Mouse (Mus musculus) lung, embryonic 16.5 days (tissue): ENCODE results near the gene Plekhg4. TPM values are rescaled to one million over a fixed set of nuclear protein-coding genes. Genes with fewer than 3 reads are reported as not detected.
A peak's percentile ranks its signal among the peaks of the same experiment; 100 is the strongest.

ENCODE experiments used
- ATAC-seq: fragments of 200-750 bp; cut with Nextera tagmentation; 2 replicates; pipeline ENCODE4 v1.8.0; 2017; ENCODE audit warnings: low read depth, mild to moderate bottlenecking, moderate library complexity
- H3K27ac ChIP-seq: fragments of 300-500 bp; sonication (generic); 2 replicates; pipeline ENCODE4 v1.5.1; 2014; ENCODE audit warnings: mild to moderate bottlenecking, control low read depth, low read length
- H3K27me3 ChIP-seq: fragments of 300-500 bp; sonication (generic); 2 replicates; pipeline ENCODE4 v1.6.1; 2014; ENCODE audit warnings: low read depth, low read length, mixed read lengths; ENCODE audit not compliant: control insufficient read depth, insufficient read depth
- H3K36me3 ChIP-seq: fragments of 300-500 bp; sonication (generic); 2 replicates; pipeline ENCODE4 v1.6.1; 2014; ENCODE audit warnings: low read length; ENCODE audit not compliant: control insufficient read depth, insufficient read depth
- H3K4me1 ChIP-seq: fragments of 300-500 bp; sonication (generic); replicated peaks from 2 replicates; pipeline ENCODE4 v1.6.1; 2014; ENCODE audit warnings: low read length, mixed read lengths; ENCODE audit not compliant: control insufficient read depth, insufficient read depth
- H3K4me2 ChIP-seq: fragments of 300-500 bp; sonication (generic); 2 replicates; pipeline ENCODE4 v1.6.1; 2014; ENCODE audit warnings: low read depth, low read length, control low read depth
- H3K4me3 ChIP-seq: fragments of 300-500 bp; sonication (generic); 2 replicates; pipeline ENCODE4 v1.5.1; 2014; ENCODE audit warnings: mild to moderate bottlenecking, low read length, control low read depth
- H3K9ac ChIP-seq: fragments of 300-500 bp; sonication (generic); 2 replicates; pipeline ENCODE4 v1.6.1; 2014; ENCODE audit warnings: low read length, control low read depth
- H3K9me3 ChIP-seq: fragments of 300-500 bp; sonication (generic); 2 replicates; pipeline ENCODE4 v1.6.1; 2016; ENCODE audit warnings: low read length; ENCODE audit not compliant: control insufficient read depth
- WGBS: fragments of 180-500 bp; shearing (Covaris S2); extraction: QIAGEN DNeasy Blood & Tissue Kit; methylation state at CpG from one replicate; pipeline ENCODE4 v1.1.7; 2014; 5-methylcytosine and 5-hydroxymethylcytosine counted together
- polyA plus RNA-seq: library from polyadenylated mRNA; unstranded; fragments of >200 nt; fragmentation: Nextera tagmentation; extraction: Ambion mirVana; gene quantifications from 2 replicates; pipeline ENCODE4 v1.2.1, GENCODE M21; 2015

Plekhg4 gene
- polyA plus RNA-seq, 1 experiment from 2014 or later: 1.1 TPM

GRCm38 (mm10) chr8:105359208-105359607 lies 13.9 kb upstream of the Plekhg4 start:
- Histone ChIP-seq H3K9ac (no peak overlapping the region), H3K9me3 (no peaks in the 10 kb centered on the region), H3K27ac (no peak overlapping the region), H3K4me2 (no peak overlapping the region), H3K36me3 (no peaks in the 10 kb centered on the region; the same call in 1 of the 2 replicates), H3K4me3 (no peak overlapping the region), H3K27me3 (no peaks in the 10 kb centered on the region), H3K4me1 (peaks cover 6% of the 10 kb centered on the region)
- WGBS: 63% methylated on average over 15 of the region's 15 CpGs
- ATAC-seq: no peak

DNA sequence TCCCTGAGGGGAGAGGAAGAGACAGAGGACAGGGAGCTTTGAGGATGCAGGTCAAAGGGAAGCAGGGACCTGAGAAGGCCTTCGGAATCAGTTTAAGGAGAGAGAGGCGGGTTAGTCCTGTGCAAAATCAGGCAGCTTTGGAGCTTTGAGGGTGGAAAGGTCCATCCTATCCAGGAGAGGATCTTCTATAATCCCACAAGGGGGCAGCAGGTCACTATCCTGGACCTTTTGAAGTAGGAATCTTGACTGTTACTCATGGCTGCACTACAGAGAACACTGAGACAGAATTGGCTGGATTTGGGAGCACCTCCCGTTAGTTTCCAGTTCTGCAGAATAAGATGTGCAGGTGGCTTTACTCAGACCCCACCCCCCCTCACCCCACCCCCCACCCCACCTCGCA lies 13.4 kb upstream of the Plekhg4 start:
- Histone ChIP-seq H3K4me2 (no peak overlapping the region), H3K9me3 (no peaks in the 10 kb centered on the region), H3K9ac (no peak overlapping the region), H3K27ac (no peak overlapping the region), H3K36me3 (no peaks in the 10 kb centered on the region; the same call in 1 of the 2 replicates), H3K27me3 (no peaks in the 10 kb centered on the region), H3K4me3 (no peak overlapping the region), H3K4me1 (peaks cover 6% of the 10 kb centered on the region)
- 43% methylated on average over 4 of the region's 4 CpGs for WGBS
- peak; percentile 52; the same call in 1 of the 2 replicates for ATAC-seq

GRCm38 (mm10) chr8:105361751-105362702 lies 11.0 kb upstream of the Plekhg4 start:
- no peaks in the 10 kb centered on the region for H3K9me3 ChIP-seq
- H3K9ac ChIP-seq: 0 out of 2 replicates have a peak overlapping the region, but pooled peaks have one; percentile 29
- no peak overlapping the region for H3K4me3 ChIP-seq
- no peak overlapping the region for H3K4me2 ChIP-seq
- WGBS: 43% methylated on average over 12 of the region's 12 CpGs
- no peaks in the 10 kb centered on the region for H3K27me3 ChIP-seq
- peaks cover 6% of the 10 kb centered on the region for H3K4me1 ChIP-seq
- ATAC-seq: peak; percentile 74
- H3K36me3 ChIP-seq: peaks cover 8% of the 10 kb centered on the region; the same call in 1 of the 2 replicates
- H3K27ac ChIP-seq: peak overlapping the region; percentile 51

GRCm38 (mm10) chr8:105367107-105367506 lies 6.0 kb upstream of the Plekhg4 start:
- H3K9me3 ChIP-seq: no peaks in the 10 kb centered on the region
- H3K4me2 ChIP-seq: no peak overlapping the region
- no peak overlapping the region for H3K27ac ChIP-seq
- H3K27me3 ChIP-seq: no peaks in the 10 kb centered on the region
- H3K36me3 ChIP-seq: peaks cover 11% of the 10 kb centered on the region; the same call in 1 of the 2 replicates
- peaks cover 6% of the 10 kb centered on the region; the same call in 1 of the 2 replicates for H3K4me1 ChIP-seq
- H3K9ac ChIP-seq: no peak overlapping the region
- H3K4me3 ChIP-seq: no peak overlapping the region
- WGBS: 58% methylated on average over 2 of the region's 2 CpGs
- ATAC-seq: no peak

DNA sequence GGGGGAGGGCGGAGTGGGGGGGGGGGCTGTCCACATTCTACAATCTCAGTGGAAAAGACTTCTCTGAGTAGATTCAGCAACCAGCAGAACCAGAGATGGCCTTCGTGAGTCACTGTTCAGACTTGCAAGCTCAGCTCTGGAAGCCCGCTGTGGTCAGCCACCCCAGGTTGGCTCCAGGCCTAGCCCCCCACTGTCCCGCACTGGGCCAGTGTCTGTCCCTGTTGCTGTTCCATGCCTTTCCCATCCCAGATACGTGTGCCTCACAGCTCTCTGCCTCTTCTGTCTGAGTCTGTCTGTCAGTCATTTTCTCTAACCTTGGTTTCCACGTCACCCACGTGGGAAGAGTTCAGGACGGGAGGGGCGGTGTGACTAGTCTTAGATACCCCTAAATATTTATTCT lies 601 bp upstream of the Plekhg4 start:
- 73% methylated on average over 9 of the region's 9 CpGs for WGBS

DNA sequence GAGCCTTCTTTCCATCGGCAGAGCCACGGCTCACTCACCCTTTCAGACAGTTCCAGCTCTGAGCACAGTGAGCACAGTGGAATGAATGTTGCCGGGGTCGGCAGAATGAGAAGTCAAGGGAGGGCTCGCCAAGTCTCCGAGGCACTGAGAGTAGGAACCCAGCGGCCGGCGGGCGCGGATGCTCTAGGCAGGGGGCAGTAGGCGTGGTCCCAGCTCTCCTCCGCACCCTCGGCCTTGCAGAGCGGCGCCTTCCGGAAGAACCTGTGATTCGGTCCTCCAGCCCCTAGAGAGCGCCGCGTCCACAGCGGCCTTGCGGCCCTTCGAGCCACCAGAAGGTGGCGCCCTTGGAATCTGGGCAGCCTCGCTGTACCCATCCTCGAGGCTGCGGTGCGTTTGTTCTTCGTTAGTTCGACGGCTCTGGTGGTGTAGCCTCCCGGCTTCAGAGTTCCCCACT lies 1.5 kb downstream of the Plekhg4 start:
- Histone ChIP-seq H3K4me2 (peak overlapping the region; percentile 44; the same call in 1 of the 2 replicates), H3K27ac (no peak overlapping the region), H3K4me1 (peaks cover 19% of the 10 kb centered on the region), H3K36me3 (no peaks in the 10 kb centered on the region; the same call in 1 of the 2 replicates), H3K27me3 (no peaks in the 10 kb centered on the region), H3K4me3 (peak overlapping the region; percentile 24), H3K9ac (peak overlapping the region; percentile 17; the same call in 1 of the 2 replicates), H3K9me3 (peaks cover 2% of the 10 kb centered on the region; the same call in 1 of the 2 replicates)
- 33% methylated on average over 33 of the region's 33 CpGs for WGBS
- ATAC-seq: peak; percentile 34; the same call in 1 of the 2 replicates

More for the DNA sequence above, 601 bp upstream of the Plekhg4 start:
- Histone ChIP-seq H3K27ac (no peak overlapping the region), H3K4me1 (peaks cover 9% of the 10 kb centered on the region), H3K36me3 (peaks cover 3% of the 10 kb centered on the region; the same call in 1 of the 2 replicates), H3K9ac (no peak overlapping the region), H3K27me3 (no peaks in the 10 kb centered on the region), H3K4me3 (no peak overlapping the region), H3K9me3 (peaks cover 2% of the 10 kb centered on the region; the same call in 1 of the 2 replicates), H3K4me2 (no peak overlapping the region)
- ATAC-seq: peak; percentile 32; the same call in 1 of the 2 replicates

DNA sequence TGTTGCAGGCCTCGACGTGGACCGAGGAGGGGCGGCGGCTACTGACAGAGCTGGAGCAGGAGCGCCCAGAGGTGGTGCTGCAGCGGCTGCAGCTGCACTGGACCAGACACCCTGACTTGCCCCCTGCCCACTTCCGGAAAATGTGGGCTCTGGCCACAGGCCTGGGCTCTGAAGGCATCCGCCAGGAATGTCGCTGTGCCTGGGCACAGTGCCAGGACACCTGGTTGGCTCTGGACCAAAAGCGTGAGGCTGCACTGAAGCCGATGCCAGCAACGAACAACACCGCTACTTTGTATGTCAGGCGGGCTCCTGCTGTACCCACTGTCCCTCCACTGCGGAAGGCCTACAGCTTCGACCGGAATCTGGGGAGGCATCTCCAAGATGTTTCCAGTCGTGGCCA lies 5.6 kb downstream of the Plekhg4 start:
- Histone ChIP-seq H3K27ac (peak overlapping the region; percentile 36; the same call in 1 of the 2 replicates), H3K9me3 (peaks cover 2% of the 10 kb centered on the region; the same call in 1 of the 2 replicates), H3K4me1 (peaks cover 19% of the 10 kb centered on the region), H3K36me3 (no peaks in the 10 kb centered on the region), H3K4me2 (peak overlapping the region; percentile 18; the same call in 1 of the 2 replicates), H3K9ac (peak overlapping the region; percentile 45; the same call in 1 of the 2 replicates), H3K27me3 (no peaks in the 10 kb centered on the region), H3K4me3 (no peak overlapping the region)
- ATAC-seq: peak; percentile 71
- WGBS: 30% methylated on average over 19 of the region's 19 CpGs

DNA sequence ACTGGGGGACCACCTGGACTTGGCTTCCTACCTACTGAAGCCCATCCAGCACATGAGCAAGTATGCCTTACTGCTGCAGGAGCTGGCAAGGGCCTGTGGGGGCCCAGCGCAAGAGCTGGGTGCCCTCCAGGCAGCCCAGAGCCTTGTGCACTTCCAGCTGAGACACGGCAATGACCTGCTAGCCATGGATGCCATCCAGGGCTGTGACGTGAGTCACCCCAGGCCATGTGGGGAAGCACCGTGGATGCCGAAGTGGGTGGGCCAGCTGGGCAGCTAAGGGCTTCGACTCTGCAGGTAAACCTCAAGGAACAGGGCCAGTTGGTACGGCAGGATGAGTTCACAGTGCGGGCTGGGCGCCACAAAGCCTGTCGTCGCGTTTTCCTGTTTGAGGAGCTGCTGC lies 7.2 kb downstream of the Plekhg4 start:
- no peaks in the 10 kb centered on the region for H3K9me3 ChIP-seq
- H3K4me2 ChIP-seq: no peak overlapping the region
- 67% methylated on average over 12 of the region's 12 CpGs for WGBS
- H3K4me3 ChIP-seq: no peak overlapping the region
- no peak overlapping the region for H3K27ac ChIP-seq
- H3K27me3 ChIP-seq: no peaks in the 10 kb centered on the region
- H3K4me1 ChIP-seq: peaks cover 15% of the 10 kb centered on the region
- no peak overlapping the region for H3K9ac ChIP-seq
- no peaks in the 10 kb centered on the region for H3K36me3 ChIP-seq
- ATAC-seq: no peak

- no peaks in the 10 kb centered on the region for H3K9me3 ChIP-seq
- H3K9ac ChIP-seq: no peak overlapping the region
- ATAC-seq: no peak
- no peaks in the 10 kb centered on the region for H3K36me3 ChIP-seq
- no peak overlapping the region for H3K4me3 ChIP-seq
- WGBS: 95% methylated on average over 2 of the region's 2 CpGs
- H3K27ac ChIP-seq: no peak overlapping the region
- peaks cover 5% of the 10 kb centered on the region for H3K4me1 ChIP-seq
- no peak overlapping the region for H3K4me2 ChIP-seq
- no peaks in the 10 kb centered on the region for H3K27me3 ChIP-seq
These were observed 11.0 kb downstream of the Plekhg4 start for GRCm38 (mm10) chr8:105384070-105384469.
